Mouse (Mus musculus) liver, postnatal 0 days (tissue): ENCODE measurements at regions not wholly inside any gene's neighbourhood (a gene's known extent, or its start where the extent isn't known, plus 50 kb on each side); places are given as distances from the start of the nearest gene placed in this dataset.

Experiments used
- ATAC-seq: fragments of 200-750 bp; cut with Nextera tagmentation; 2 replicates; pipeline ENCODE4 v1.8.0; 2017; ENCODE audit warnings: mild to moderate bottlenecking, moderate library complexity
- DNase-seq: peaks from one replicate; pipeline ENCODE4 v3.0.0-alpha.2; 2016
- H3K27ac ChIP-seq: fragments of 300-500 bp; sonication (generic); 2 replicates; pipeline ENCODE4 v1.5.1; 2014; ENCODE audit warnings: antibody characterized with exemption, moderate library complexity, mild to moderate bottlenecking, low read depth
- H3K27me3 ChIP-seq: fragments of 300-500 bp; sonication (generic); 2 replicates; pipeline ENCODE4 v1.6.1; 2014; ENCODE audit warnings: low read length, control low read depth, mixed read lengths; ENCODE audit not compliant: insufficient read depth
- H3K36me3 ChIP-seq: fragments of 300-500 bp; sonication (generic); replicated peaks from 2 replicates; pipeline ENCODE4 v1.6.1; 2014; ENCODE audit warnings: mild to moderate bottlenecking, control low read depth, low read length, moderate library complexity, mixed read lengths; ENCODE audit not compliant: insufficient read depth
- H3K4me1 ChIP-seq: fragments of 300-500 bp; sonication (generic); 2 replicates; pipeline ENCODE4 v1.6.1; 2014; ENCODE audit warnings: antibody characterized with exemption, mild to moderate bottlenecking, control low read depth; ENCODE audit not compliant: insufficient read depth
- H3K4me2 ChIP-seq: fragments of 300-500 bp; sonication (generic); 2 replicates; pipeline ENCODE4 v1.6.1; 2014; ENCODE audit warnings: low read depth, mild to moderate bottlenecking, low read length, moderate library complexity, mixed read lengths
- H3K4me3 ChIP-seq: fragments of 300-500 bp; sonication (generic); 2 replicates; pipeline ENCODE4 v1.5.1; 2014; ENCODE audit warnings: low read depth, low read length
- H3K9ac ChIP-seq: fragments of 300-500 bp; sonication (generic); replicated peaks from 2 replicates; pipeline ENCODE4 v1.6.1; 2014; ENCODE audit warnings: mild to moderate bottlenecking, moderate library complexity
- H3K9me3 ChIP-seq: fragments of 300-500 bp; sonication (generic); 2 replicates; pipeline ENCODE4 v1.6.1; 2016; ENCODE audit warnings: mild to moderate bottlenecking, control low read depth, low read length, mixed read lengths
- CTCF ChIP-seq: sonication (generic); IDR thresholded peaks from 2 replicates; pipeline ENCODE4 v1.5.1; 2016; ENCODE audit warnings: antibody characterized with exemption, low read depth
- EP300 ChIP-seq: IDR thresholded peaks from 2 replicates; pipeline ENCODE4 v1.6.1; 2016; ENCODE audit warnings: antibody characterized with exemption, low read depth, mild to moderate bottlenecking
- WGBS: fragments of 180-500 bp; shearing (Covaris S2); extraction: QIAGEN DNeasy Blood & Tissue Kit; methylation state at CpG from one replicate; pipeline ENCODE4 v1.1.7; 2014; ENCODE audit not compliant: insufficient replicate concordance; 5-methylcytosine and 5-hydroxymethylcytosine counted together

- Histone ChIP-seq H3K9ac (no peak overlapping the region), H3K4me2 (no peak overlapping the region), H3K9me3 (no peaks in the 10 kb centered on the region), H3K4me1 (no peaks in the 10 kb centered on the region), H3K27me3 (no peaks in the 10 kb centered on the region), H3K4me3 (no peak overlapping the region), H3K27ac (no peak overlapping the region), H3K36me3 (no peaks in the 10 kb centered on the region)
- ATAC-seq (no peak), DNase-seq (no peak)
- TF ChIP-seq EP300 (no peak), CTCF (no peak)
- 76% methylated on average over 3 of the region's 3 CpGs for WGBS
Measured at GRCm38 (mm10) chr12:117465206-117465605, 51.1 kb upstream of the Rapgef5 start.

- Histone ChIP-seq H3K4me1 (no peaks in the 10 kb centered on the region), H3K27me3 (no peaks in the 10 kb centered on the region), H3K4me2 (no peak overlapping the region), H3K27ac (no peak overlapping the region), H3K9ac (no peak overlapping the region), H3K36me3 (no peaks in the 10 kb centered on the region), H3K9me3 (no peaks in the 10 kb centered on the region), H3K4me3 (no peak overlapping the region)
- no peak for ATAC-seq
- no peak for TF ChIP-seq CTCF
- no peak for TF ChIP-seq EP300
- DNase-seq = no peak
- WGBS = 44% methylated on average over 7 of the region's 7 CpGs
Measured at GRCm38 (mm10) chr12:117465998-117466397, 50.3 kb upstream of the Rapgef5 start.
